Mouse (Mus musculus): ENCODE results near the gene Plau.

Gene Plau

GRCm38 (mm10) chr14:20845577-20846088 lies 9.2 kb downstream of the Plau start:
- no peak for DNase-seq

- DNase-seq = no peak
Measured at GRCm38 (mm10) chr14:20846214-20846613, 9.8 kb downstream of the Plau start.

DNA sequence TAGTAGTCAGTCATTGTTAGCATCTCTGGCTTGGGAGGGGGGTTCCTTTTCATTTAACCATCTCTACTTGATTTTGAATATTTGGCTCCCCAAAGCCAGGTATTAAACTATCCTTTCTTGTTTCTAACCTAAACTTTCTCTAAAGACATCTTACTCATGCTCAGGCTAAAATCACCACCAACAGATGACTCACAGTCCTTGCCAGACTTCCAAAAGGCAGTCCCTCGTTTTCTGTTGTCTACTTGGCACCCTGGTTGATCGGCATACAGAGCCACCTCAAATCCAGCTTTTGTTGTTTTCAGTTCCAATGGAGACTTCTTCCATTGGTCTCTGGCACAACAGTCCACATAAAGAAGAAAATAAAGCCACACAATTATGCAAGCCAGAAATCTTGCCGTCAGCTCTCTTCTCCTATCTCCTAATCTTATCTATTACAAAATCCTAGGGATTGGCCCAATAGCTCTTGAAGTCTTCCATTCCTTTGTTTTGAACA lies 11.2 kb downstream of the Plau start:
- no peak for DNase-seq

- no peak for DNase-seq
Measured at GRCm38 (mm10) chr14:20849753-20850152, 13.3 kb downstream of the Plau start.

- no peak for DNase-seq
Measured at GRCm38 (mm10) chr14:20850498-20850897, 14.0 kb downstream of the Plau start.

- no peak for DNase-seq
Measured at GRCm38 (mm10) chr14:20851776-20852175, 15.3 kb downstream of the Plau start.

DNA sequence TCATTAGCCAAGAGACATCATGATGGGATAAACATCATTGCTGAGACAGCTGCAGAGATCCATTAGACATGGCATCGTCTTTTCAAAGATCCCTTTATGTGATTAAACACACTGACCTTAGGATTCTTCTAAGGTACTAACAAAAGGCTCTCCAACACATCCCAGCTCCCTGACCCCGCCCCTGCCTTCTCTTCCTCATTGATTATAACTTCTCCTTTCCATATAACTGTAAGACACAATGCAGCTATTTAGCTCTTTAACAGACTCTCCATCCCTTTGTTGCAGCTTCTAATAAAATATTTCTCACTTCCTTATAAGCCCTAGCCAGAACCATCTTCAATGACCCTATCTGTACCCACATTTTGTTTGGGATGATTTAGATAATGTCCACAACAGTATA lies 24.7 kb downstream of the Plau start:
- no peak for DNase-seq

DNA sequence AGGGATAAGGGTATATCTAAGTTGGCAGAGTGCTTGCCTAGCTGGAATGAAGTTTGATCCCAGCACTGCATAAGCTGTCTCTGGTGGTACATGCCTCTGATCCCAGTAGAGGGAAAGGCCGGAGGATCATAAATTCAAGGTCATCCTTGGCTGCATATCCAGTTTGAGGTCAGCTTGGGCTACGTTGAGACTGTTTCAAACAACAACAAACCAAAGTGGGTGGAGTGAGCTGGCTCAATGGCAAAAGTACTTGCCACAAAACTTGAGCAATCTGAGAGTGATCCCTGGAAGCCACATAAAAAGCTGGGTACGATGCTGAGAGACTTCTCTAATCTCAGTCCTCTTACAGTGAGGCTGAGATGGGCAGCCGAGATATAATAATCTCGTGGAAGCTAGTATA lies 25.1 kb downstream of the Plau start:
- DNase-seq = no peak

GRCm38 (mm10) chr14:20863306-20864065 lies 27.0 kb downstream of the Plau start:
- DNase-seq = no peak

DNA sequence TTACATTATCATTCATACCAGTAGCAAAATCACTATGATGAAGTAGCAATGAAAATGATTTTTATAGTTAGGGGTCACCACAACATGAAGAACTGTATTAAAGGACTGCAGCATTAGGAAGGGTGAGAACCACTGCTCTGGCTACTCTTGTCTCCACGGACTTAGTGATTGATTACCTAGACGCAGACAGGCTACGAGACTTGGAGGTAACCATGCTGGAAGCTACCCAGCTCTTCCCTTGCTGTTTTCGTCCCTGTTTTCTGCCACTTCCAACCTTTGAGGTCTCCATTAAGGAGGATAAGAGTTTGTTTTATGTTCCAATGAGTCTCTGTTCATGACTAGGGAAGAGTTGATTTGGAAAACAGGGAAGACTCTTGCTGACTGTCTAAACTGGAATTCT lies 27.7 kb downstream of the Plau start:
- no peak for DNase-seq

DNA sequence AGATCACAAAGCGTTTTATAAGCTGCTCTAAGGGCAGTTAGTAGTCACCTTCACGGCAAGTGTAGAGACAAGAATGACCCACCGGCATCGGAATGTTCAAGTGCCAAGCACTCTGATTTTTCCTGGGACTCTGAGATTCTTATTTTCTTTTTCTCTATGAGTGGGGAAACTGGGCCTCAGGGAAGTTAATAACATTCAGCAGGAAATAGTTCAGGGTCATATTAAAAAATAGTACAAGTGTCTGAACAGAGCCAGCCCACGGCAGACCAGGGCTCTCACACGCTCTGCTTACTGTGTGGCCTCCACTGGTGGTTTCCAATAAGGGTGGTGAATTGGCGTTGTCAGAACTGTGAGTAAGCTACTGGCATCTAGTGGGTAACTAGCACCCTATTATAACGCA lies 29.1 kb downstream of the Plau start:
- no peak for DNase-seq

- DNase-seq = no peak
Measured at GRCm38 (mm10) chr14:20866365-20866764, 29.9 kb downstream of the Plau start.

DNA sequence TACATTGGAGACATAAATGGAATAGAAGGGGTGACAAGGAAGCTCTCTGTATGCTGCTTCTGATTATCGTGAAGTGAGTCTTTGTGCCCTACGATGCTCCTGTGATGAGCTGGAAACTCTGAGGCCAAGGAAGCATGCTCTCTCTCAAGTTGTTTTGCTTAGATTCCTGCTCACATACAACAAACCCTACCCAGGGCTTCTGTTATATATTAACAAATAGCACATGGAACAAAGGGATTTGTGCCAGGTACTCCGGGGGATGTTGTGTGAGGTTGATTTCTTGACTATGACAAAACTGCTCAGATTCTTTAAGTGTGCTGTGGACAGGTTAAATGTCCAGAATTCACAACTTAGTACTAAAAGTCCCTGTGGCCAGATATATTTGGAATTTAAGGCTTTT lies 33.6 kb downstream of the Plau start:
- no peak for DNase-seq

GRCm38 (mm10) chr14:20871495-20871894 lies 35.0 kb downstream of the Plau start:
- no peak for DNase-seq

- DNase-seq = peak; percentile 79 to 84
Measured at GRCm38 (mm10) chr14:20873307-20873706, 36.8 kb downstream of the Plau start.

DNA sequence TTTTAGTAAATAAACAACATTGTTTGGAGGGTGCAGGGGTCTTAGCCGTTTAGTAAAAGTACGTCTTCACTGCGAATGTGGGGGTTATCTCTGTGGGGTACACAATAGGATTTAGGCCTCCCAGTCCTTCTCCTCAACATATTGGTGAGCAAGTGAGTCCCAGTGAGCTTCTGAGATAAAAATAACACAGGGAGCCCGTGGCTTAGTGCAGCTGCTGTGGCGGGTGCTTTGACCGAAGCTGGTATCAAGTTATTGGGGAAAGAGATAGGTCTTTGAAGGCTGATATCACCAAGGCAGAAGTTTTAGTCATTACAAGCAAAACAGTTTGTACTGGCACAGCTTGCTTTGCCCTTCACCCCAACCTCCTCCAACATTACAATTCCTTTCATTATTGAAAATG lies 37.5 kb downstream of the Plau start:
- no peak for DNase-seq

GRCm38 (mm10) chr14:20884691-20885090 lies 48.2 kb downstream of the Plau start:
- DNase-seq = no peak

DNA sequence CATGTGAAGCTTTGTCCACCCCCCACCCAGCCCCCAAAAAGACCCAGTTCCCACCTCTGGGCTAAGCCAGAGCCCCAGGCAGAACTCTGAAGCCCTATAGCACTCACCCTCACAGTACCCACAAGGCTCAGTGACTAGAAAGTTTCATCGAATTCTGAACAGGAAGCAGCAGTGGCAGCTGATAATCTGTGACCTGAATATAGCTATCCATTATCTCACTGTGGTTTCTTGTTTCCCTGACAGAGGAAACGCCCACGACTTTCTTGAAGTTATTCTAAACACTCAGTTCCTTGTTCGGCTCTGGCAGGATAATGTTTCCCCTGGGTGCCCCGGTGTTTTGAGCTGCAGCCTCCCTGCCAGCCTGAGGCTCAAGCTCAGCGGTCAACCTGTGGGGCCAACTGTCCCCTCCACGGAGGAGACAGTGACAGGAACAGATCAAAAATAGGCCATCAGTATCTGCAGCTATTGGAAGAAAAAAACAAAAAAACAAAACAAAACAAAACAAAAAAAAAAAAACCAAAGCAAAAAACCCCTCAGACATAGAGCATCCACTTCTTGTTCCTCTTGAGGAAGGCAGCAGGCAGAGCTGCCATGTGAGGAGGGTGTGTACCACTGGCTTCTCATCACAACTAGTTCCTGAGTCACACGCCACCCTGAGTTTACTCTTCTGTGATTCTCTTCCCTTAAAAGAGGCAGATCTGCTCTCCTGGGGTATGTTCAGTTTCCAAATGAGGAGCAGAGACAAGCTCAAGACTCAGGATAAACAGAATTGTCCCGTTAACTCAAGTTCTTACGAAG lies 48.8 kb downstream of the Plau start:
- DNase-seq = no peak

DNA sequence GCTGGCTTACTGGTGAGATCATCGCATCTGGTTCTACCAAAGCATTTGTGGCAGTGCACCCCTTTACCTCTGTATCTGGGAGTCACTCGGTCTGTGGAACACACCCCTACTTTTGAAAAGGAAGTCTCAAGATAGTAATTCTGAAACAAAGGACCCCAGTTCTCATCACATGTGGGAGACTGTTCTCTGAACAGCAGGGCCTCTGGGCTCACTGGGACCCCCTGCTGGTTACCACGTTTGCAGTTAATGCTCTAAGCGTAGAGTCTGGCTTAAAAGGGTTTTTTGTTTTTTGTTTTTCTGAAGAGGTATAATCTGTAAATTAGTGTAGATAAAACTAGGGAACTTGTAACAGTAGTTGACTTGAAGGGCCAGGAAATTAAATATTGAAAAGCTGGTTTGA lies 49.8 kb downstream of the Plau start:
- DNase-seq = peak; percentile 10 to 25

DNA sequence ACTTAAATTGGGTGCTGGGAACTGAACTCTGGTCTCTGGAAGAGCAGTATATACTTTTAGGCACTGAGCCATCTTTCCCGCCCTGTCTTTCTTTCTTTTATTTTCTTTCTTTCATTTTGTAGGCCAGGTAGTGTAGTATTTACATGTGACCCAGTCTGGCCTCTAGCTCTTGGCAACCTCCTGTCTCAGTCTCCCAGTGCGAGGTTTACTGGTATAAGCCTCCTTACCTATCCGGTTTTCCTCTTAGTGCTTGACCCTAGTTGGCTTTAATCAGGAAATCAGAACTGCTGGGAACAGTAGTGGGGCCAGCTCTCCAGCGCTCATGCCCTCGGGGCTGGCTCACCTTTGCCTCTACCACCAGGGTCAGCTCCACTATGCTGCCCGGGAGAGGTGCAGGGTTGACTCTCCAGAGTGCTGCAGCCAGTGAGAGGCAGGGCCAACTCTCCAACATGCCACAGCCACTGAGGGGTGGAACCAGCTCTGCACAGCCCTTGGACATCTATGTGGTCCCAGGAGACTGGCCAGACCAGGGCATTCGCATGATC lies 51.2 kb downstream of the Plau start:
- no peak for DNase-seq

GRCm38 (mm10) chr14:20891941-20892402 lies 55.5 kb downstream of the Plau start:
- DNase-seq = no peak
